Mouse (Mus musculus): ENCODE measurements around the gene Plekhh3.
"Not testable (repeated sequence)": the region's sequence is repeated elsewhere in the genome, so short reads cannot be mapped to it uniquely, and the experiment has no call there.

The Plekhh3 gene

DNA sequence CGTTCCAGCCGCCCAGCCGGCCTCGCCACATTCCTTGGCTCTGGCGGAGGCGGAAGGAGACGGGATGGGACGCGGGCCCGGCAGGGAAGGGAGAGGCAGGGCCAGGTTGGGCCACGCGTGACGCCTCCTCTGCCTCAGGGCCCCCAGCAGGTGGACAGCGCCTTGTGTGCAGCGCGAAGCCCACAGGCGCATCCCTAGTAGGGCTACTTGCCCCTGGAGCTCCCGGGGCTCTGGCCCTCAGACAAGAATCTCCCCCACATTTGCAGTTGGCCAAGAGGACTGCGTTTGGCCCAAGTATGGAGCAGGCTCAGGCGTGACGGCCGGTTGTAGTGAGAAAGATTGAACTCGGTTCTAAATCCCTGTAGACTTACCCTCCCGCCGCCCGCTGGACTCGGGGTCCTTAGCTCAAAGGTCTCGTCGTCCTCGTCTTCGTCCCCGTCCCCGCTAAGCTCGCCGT is 769 bp downstream of the Plekhh3 start, which contains the start of gene Cntnap1:
Cntnap1 (plus strand) TSS at position 170 of the 457 bp plus-strand sequence.
- DNase-seq (ENCODE audit: low read depth, low spot score): peak; percentile 84

DNA sequence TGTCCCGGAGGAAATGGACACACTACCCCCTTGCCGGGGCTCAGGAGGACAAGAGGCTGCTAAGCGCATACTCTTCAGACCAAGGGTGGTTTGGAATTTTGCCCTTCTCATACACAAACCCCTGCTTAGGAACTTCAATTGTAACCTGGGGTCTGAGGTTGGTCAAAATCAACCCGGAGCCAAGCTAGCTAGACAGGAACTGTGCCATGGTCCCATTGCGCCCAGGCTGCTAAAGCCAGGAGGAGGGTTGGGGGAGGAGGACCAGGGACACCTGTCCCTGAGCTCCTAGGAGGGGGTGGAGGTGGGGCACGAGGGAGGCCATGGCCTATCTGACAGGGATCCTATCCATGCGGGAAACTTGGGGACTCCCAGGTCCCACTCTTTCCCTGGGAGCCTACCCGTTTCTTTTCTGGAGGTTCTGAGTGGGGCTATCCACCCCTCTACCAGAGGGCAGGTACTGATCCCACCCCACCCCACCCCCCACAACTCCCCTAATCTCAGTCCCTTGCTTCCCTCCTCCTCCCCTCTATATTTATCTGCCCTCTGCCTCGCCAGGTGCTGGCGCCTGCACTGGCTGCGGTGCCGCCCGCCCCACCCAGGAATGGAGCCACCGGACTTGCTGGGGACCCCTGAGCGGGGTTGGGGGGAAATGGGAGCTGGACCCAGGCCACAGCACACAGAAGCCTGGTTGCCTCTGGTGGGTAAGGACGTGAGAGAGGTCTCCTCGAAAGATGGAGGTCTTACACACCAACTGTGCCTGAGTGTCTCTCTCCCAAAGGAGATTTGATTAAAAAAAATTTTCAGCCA is 1.6 kb downstream of the Plekhh3 start:
- DNase-seq (ENCODE audit: low read depth, low spot score): peak; percentile 68

DNA sequence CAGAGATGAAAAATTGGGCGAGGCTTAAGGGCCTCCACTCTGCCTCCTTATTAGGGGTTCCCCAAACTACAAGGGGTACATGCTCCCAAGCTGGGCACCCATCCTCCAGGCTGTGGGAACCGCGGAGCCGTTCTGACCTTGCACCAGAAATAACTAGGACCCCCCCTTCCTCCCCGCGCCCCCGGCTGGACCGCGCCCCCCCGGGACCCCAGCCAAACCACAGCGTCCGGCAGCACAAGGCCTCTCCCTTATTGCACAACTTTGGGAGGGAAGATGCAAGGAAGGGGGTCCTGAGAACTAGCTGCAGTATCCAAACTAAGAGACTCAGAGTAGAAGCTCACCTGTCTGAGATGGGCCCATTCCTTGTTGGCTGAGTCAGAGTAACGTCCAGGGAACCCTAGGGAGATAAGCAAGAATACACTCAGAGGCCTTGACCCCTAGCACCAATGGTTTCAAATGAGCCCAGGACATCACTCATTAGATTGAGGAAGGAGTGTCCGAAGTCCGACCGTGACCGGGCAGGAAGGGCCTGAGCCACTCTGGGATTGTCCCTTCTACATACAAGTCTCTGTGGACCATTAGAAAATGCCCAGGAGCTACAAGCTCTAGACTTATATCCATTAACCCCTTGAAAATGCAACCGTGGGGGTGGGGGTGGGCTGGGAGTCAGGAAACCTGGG is 2.7 kb downstream of the Plekhh3 start:
- DNase-seq (ENCODE audit: low read depth, low spot score): no peak

DNA sequence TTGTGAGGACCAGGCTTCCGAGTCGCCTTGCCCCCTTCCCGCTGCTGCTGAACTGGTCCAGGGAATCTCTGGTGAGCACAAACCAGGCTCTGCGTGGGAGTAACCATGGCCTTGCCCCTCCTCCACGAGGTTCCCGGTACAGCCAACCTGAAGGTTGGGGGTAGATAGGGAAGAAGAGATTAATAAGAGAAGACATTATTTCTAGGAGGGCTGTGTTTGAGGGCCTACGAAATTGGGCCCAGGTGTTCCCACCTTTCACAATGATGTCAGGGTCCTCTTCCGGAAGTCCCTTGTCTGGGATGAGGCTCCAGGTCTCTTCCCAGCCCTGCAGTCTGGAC is 3.2 kb downstream of the Plekhh3 start:
- no peak for DNase-seq (ENCODE audit: low read depth, low spot score)

DNA sequence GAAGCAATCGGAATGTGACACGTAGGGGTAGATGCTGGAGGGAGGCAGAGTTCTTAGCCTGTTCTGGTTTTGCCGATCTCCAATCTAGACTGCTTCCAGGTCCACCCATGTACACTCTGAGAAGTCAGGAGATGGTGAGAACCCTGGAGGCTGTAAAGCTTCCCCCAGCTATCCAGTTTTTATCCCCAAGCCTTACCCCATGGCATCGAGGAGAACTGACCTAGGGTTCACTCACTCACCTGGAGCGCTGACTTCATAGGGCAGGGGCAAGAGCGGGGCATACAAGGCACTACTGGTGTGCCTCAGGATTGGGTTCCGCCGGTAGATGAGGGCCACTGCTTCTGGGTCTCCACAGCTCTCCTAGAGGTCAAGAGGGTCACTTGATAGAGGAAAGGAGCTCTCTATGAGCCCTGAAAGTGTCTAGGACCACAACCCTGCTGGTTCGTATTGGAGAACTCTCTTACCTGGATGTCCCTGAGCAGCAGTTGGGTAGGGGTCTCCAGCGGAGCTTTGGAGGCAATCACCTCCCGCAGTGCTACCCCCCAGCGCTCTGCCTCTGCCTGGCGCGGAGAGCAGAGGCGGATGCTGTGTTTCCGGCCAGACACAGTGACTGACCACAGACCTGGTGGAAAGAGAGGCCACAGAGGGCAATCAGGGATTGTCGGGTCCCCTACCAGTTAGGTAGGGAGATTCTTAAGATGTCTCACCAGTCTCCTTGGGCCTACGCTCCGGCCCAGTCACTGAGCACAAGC is 3.8 kb downstream of the Plekhh3 start:
- DNase-seq (ENCODE audit: low read depth, low spot score): no peak

DNA sequence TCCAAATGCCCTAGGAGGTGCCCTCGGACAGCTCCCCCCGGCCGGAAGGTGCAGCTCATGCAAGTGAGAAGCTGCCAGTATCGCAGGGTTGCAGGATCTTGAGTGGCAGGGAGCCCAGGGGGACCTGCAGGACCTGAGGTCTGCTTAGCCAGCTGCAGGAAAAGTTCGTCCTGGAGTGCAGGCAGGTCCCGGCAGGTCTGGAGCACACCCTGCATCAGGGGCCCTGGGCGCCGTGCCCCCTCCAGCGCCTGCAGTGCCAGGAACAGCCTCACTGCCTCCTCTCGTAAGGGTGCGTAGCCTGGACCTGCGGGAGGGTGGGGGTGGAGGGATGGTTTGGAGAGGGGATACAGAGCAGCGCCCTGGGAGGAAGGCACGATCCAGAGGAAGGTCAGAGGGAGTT is 4.8 kb downstream of the Plekhh3 start:
- DNase-seq (ENCODE audit: low read depth, low spot score): no peak

DNA sequence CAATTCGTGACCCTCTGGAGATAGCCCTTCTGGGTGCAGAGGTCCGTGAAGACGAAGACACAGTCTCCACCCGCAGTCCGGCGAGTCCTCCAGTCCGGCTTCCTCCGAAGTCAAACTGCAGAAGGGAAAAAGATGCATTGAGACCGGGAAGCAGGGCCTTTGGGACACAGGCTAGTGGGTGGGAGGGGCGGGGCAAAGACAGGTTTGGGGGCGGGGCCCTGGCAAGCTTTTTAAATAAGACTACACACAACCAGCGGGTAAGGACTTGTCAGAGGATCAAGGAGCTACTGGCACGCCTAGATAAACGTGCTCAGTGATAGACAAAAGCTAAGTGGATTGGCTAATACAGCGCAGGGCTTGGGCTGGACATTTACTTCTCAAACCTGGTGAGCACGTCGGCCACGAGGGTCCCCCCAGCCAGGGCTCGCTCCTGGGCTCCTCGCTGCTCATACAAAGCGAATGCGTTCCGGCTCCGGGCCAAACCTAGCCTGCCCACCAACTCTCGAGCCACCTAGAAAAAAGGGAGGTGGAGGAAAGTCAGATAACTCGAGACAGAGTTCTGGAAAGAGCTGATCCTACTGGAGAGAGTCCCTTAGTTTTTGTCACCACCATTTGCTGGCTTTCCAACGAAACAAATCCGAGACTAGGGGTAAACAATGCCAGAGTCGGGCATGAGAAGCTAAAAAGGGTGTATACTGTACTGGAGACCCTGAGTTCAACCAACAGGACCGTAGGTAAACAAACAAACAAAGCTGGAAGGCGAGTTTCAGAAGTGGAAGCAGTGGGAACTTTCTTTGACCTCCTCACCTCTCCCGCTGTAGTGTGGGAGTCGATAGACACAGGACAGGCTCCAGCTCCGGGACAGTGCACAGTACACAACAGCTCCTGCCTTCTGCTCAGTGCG is 6.2 kb downstream of the Plekhh3 start:
- DNase-seq (ENCODE audit: low read depth, low spot score): no peak

DNA sequence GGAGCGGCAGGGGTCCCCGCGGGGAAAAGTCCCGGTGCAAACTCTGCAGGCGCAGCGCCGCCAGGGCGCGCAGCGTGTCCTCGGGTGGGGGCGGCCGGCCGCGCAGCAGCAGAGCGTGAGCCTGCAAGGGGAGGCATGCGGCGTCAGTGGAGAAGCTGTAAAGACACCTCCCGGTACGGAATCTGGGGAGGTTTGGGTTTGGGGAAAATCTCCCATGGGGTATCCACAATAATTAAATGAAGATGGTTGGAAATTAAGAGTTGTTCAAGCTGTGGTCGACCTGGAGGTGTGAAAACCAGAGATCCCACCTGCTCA is 6.8 kb downstream of the Plekhh3 start:
- DNase-seq (ENCODE audit: low read depth, low spot score): no peak

DNA sequence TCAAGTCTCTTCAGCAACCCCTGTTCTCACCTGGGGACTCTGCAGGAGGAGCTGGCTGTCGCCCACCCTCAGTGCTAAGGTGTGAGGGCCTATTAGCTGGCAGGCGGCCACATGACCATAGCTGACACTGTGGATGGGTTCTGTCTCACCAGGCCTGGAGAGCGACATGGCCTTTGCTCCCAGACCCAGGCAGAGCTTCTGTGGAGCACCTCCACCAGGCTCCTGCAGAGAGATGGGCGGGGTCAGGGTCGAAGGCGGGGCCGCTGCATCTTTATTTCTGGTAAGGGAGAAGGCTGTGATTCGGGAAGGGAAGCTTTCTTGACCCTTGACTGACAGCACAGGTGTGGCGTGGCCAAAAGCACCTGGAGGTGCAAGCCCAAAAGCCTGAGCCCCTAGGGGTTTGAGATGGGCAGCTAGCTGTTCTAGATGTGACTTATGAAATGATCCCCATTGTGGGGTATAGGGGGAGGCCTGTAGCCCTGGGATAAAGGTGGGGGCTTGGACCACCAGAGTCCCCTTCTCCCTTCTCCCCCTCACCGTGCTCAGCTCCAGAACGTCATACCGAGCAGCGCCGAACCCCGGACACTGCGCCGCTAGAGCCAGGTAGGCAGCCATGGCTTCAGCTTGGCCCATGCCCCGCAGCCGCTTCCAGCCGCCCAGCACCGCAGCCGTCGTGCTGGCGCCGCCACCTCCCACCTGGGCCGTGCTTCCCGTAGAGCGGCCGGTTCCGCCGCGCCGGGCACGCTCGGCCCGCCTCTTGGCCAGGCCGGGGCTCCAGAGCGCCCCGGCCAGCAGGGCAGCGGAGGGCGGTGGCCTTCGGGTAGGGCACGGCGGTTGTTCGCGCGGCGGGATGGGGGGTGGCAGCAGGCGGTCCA is 7.4 kb downstream of the Plekhh3 start:
- DNase-seq (ENCODE audit: low read depth, low spot score): no peak

DNA sequence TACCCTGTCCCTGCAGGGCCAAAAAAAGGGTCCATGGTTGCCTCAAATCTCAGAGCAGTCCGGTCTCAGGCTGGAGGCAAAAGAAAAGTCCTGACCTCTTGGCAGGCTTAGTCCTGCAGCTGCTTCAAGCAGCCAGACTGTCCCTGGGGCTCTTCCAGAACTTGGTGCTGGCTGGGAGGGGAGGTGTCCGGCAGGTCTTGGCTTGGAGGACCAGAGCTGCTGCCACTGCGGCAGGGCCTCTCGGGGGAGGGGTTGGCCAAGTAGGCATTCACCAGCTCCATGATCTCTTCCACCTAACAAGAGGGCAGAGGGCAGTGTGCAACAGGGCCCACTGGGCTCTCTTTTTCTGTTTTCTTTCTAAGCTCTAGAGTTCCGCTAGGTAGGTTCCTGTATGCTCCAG is 8.4 kb downstream of the Plekhh3 start:
- DNase-seq (ENCODE audit: low read depth, low spot score): peak; percentile 93

DNA sequence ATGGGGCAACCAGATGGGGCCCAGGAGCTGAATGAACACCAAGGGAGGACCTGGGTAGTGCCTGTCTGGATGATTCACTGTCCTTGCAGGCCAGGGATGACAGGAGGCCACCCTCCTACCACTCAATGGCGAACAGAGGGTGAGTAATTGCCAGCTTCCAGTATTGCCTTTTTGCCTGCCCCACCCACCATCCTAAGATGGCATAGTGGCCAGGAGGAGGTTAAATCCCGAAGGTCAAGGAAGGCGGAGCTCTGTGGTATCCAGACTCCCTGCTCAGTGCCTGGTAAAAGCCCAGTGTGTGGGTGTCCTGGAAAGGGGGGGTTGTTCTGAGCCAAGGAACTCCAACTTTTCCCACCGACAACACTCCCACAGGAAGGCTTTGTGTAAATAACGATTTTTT is 8.8 kb downstream of the Plekhh3 start:
- no peak for DNase-seq (ENCODE audit: low read depth, low spot score)

DNA sequence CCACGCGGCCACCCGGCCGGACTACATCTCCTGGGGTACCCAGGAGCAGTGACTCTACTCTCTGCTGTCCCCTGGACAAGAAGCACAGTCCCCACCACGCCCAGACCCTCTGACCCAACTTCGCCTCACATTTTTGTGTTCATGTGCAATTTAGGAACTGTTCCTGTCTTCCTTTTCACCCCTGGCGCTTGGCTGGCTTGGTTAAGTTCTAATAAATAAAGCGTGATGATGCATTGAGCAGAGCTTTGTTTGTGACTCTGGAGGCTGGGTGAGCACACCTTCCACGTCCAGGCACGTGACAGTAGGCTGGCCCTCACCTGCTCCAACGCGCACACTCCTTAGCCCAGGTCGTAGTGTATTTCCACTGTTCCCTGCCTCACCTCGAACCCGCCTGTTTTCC is 9.6 kb downstream of the Plekhh3 start:
- DNase-seq (ENCODE audit: low read depth, low spot score): no peak

DNA sequence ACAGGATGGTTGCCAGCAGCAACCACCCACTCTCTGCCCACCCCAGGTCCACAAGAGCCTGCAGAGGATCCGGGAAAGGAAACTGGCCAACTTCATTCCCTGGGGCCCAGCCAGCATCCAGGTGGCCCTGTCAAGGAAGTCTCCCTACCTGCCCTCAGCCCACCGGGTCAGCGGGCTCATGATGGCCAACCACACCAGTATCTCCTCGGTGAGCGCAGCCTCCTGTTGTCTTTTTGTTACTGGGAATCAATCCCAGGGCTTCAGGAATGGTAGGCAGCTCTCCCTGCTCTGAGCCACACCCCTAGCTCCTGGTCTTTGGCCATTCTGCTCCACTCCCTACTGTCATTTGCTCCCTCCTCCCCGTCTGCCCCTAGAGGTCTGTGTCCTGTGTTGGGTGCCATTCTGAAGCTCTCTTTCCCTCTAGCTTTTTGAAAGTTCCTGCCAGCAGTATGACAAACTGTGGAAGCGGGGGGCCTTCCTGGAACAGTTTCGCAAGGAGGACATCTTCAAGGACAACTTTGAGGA is 10.1 kb downstream of the Plekhh3 start:
- DNase-seq (ENCODE audit: low read depth, low spot score): not testable (repeated sequence)

DNA sequence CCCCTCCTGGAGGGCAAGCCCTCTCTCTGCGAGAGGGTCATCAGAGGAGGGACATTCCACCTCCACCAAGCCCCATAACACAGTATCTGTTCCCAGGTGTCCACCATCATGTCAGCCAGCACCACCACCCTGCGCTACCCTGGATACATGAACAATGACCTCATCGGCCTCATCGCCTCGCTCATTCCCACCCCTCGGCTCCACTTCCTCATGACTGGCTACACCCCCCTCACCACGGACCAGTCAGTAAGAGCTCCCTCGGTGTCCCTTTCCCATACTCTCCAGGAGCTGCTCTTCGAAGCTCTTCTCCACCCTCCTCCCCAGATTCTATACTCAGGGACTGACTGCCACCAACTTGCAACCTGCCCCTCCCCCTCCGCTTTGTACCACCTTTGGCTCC is 11.0 kb downstream of the Plekhh3 start:
- not testable (repeated sequence) for DNase-seq (ENCODE audit: low read depth, low spot score)

DNA sequence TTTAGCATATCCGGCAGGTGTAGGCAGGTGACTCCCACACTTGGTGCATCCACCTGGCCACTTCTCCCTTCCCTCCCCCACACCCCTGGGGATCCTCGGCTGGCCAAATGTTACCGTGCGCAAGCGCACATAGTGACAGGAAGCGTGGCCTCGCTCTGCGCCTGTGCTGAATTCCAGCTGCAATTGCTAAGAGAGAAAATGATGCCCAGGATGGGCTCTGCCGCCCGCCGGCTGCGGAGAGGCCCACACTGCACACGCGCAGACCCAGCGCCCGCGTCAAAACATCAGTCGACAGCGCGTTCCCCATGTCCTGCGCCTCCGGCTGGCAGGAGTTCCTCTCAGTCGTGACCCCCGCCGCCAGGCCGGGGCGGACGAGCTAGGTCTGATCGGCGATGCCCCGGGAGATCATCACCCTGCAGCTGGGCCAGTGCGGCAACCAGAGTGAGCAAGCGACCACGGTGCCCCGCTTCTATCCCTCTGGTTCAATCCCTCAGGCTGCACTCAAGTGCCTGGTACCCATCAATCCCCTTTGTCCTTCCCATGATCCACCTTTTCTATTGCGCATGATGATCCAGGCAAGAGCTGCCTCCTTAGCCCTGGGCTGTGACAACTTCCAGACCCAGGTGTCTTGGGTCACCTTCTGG is 15.3 kb downstream of the Plekhh3 start, which contains the start of gene Tubg2:
Tubg2 (plus strand) TSS at position 180 of the 644 bp plus-strand sequence.
- no peak for DNase-seq (ENCODE audit: low read depth, low spot score)

DNA sequence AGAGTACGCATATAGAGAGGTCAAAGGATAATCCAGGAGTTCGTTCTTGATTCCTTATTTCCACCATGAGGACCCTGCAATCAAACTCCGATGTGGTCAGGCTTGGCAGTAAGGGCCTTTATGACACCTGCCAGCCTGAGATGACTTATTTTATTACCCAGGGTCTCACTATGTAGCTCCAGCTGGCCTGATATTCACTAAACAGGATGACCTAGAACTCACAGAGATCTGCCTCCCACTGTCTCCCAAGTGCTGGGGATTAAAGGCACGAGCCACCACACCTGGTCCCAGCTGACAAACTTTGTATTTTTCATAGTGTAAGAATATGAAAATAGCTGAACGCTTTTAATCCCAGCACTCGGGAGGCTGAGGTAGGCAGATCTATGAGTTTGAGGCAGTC is 16.0 kb downstream of the Plekhh3 start:
- DNase-seq (ENCODE audit: low read depth, low spot score): no peak

DNA sequence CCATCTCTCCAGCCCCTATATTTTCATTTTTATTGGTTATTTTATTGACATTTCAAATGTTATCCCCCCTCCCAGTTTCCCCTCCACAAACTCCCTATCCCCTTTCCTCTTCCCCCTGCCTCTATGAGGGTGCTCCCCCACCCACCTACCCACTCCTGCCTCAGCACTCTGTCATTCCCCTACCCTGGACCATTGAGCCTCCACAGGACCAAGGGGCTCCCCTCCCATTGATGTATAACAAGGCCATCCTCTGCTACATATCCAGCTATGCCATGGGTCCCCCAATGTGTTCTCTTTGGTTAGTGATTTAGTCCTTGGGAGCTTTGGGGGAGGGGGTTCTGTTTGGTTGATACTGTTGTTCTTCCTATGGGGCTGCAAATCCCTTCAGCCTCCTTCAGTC is 16.5 kb downstream of the Plekhh3 start:
- no peak for DNase-seq (ENCODE audit: low read depth, low spot score)

DNA sequence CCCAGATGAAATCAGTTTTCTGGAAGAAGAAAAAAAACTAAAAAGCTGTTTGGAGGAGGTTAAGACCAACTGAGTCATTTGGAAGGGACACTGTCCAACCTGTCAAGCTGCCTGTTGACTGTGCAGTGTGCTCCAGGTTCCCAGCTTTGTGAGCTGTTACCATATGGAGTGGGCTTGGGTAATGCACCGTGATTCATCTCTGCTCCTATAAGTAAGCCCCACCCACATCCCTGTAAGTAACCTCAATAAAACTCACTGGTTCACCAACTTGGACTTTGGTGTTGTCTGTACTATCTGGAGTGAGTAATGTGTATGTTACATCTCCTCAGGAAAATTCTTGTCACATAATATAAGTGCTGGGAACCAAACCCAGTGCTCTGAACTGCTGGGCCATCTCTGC is 18.3 kb downstream of the Plekhh3 start:
- DNase-seq (ENCODE audit: low read depth, low spot score): no peak

DNA sequence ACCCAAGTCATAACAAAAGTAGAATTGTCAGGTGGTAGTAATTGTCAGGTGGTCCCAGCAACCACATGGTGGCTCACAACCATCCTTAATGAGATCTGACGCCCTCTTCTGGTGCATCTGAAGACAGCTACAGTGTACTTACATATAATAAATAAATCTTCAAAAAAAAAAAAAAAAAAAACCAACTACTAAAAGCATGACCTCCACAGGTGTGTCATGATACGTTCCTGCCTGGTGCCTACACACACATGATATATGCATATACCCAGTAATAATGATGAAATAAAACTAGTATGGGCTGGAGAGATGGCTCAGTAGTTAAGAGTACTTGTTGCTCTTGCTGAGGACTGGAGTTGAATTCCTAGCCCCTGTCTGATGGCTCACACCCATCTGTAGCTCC is 20.1 kb downstream of the Plekhh3 start:
- no peak for DNase-seq (ENCODE audit: low read depth, low spot score)
